Mouse (Mus musculus): Measurements from ENCODE around the gene Olfr1223. TPM values are rescaled to one million over a fixed set of nuclear protein-coding genes. Genes with fewer than 3 reads are reported as not detected.
"Not testable (repeated sequence)": the region's sequence is repeated elsewhere in the genome, so short reads cannot be mapped to it uniquely, and the experiment has no call there.

Gene Olfr1223
- not detected in 2 replicates for polyA plus RNA-seq (2012; rRNA removed)

DNA sequence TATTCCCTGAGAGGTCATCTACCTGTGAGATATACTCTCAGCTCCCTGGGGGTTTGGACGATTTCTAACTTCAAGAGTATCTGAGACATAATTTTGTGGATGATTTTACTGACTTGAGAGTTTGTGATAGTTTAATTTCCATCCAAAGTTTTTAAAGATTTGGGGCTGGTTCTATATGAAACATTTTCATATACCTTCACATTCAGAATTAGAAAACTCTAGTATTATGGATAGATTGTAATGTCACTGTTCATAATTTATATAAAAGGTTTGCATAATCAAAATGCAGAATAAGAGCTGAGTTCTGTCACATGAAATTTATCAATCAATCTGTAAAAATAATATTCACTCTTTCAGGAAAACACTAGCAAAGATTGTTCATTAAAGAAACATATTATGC is at the start of gene Olfr1223:
Gene Olfr1223 (minus strand): TSS at position 101 of the 400 bp plus-strand sequence.
- no peaks in the 10 kb centered on the region for H3K27me3 ChIP-seq (ENCODE audit: control insufficient read depth, insufficient read depth, low read length)
- 71% methylated on average over 1 of the region's 1 CpGs for WGBS

DNA sequence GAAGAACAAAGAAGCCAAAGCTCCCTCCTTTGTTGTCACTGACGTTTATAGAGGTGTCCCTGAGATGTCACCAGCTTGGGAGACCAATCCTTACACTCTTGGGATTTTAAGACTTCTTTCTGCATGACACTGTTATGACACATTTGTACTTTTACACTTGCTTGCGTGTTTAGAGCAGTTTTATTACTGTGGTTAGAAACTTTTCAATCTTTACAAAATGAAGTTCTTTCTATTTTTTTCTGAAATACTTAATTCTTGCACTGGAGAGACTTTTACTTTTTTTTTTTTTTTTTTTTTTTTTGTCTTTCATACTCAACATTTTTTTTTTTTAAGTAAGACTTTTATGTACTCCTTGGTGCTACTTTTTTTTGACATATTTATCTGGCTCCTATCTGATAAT is 48.6 kb upstream of the Olfr1223 start, which contains the start of gene Olfr1226:
Gene Olfr1226 (minus strand): TSS at position 101 of the 400 bp plus-strand sequence.
- WGBS, result 72% methylated on average over 2 of the region's 2 CpGs
- H3K27ac ChIP-seq (ENCODE audit: control insufficient read depth, insufficient read depth, low read length), result no peak within 1 kb of the TSS
- H3K4me1 ChIP-seq (replicated peaks; ENCODE audit: control insufficient read depth, insufficient read depth, low read length), result no peaks in the 10 kb centered on the region
- no peak for DNase-seq
- H3K4me3 ChIP-seq (ENCODE audit: control insufficient read depth, insufficient read depth, low read length), result no peak within 1 kb of the TSS
- TF ChIP-seq POLR2A (IDR thresholded peaks at IDR 0.05; ENCODE audit: control insufficient read depth, extremely low read depth, insufficient read depth, low read length, poor library complexity), result no peak
- TF ChIP-seq CTCF (IDR thresholded peaks at IDR 0.05; ENCODE audit: borderline replicate concordance, control insufficient read depth, extremely low read depth, insufficient read depth, low read length, poor library complexity), result no peak
- H3K36me3 ChIP-seq (ENCODE audit: control insufficient read depth, insufficient read depth, low read length), result no peaks in the 10 kb centered on the region
- H3K27me3 ChIP-seq (ENCODE audit: control insufficient read depth, insufficient read depth, low read length), result no peaks in the 10 kb centered on the region

More for the DNA sequence above, at the start of gene Olfr1223:
- no peaks in the 10 kb centered on the region for H3K4me1 ChIP-seq (replicated peaks; ENCODE audit: control insufficient read depth, insufficient read depth, low read length)
- no peaks in the 10 kb centered on the region for H3K36me3 ChIP-seq (ENCODE audit: control insufficient read depth, insufficient read depth, low read length)
- TF ChIP-seq CTCF (IDR thresholded peaks at IDR 0.05; ENCODE audit: borderline replicate concordance, control insufficient read depth, extremely low read depth, insufficient read depth, low read length, poor library complexity) (no peak), POLR2A (IDR thresholded peaks at IDR 0.05; ENCODE audit: control insufficient read depth, extremely low read depth, insufficient read depth, low read length, poor library complexity) (no peak)
- DNase-seq, result no peak
- no peak within 1 kb of the TSS for H3K27ac ChIP-seq (ENCODE audit: control insufficient read depth, insufficient read depth, low read length)
- H3K4me3 ChIP-seq (ENCODE audit: control insufficient read depth, insufficient read depth, low read length), result no peak within 1 kb of the TSS

DNA sequence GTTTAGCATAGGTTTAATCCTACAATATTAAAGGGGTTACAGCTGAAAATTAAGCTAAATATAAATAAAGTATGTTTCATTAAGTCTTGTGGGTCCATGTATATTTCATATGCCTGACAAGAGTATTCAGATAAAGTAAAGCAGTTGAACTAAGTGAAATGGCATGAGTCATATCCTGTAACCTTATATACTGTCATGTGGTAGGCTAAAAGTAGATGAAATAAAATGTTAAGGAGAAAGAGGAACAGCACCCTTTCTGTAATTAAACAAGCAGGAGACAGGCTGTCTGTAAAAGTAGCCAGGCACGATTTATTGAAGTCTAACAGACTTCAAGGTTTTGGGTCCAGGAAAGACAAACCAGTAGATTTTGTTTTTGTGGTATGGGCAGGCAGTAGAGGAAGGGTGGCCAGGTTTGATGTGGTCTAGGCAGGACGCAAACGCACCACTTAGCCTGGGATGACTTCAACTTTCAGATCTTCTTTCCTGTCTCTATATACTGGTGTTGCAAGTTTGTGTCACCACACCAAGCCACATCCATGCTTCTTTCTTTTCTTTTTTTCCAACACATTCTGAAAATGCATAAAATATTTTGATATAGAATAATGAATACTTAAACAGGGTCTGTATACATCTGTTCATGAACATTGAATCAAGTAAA is 45.1 kb upstream of the Olfr1223 start:
- Histone ChIP-seq H3K4me1 (replicated peaks; ENCODE audit: control insufficient read depth, insufficient read depth, low read length) (no peaks in the 10 kb centered on the region), H3K36me3 (ENCODE audit: control insufficient read depth, insufficient read depth, low read length) (no peaks in the 10 kb centered on the region), H3K4me3 (ENCODE audit: control insufficient read depth, insufficient read depth, low read length) (no peak overlapping the region), H3K27me3 (ENCODE audit: control insufficient read depth, insufficient read depth, low read length) (no peaks in the 10 kb centered on the region), H3K27ac (ENCODE audit: control insufficient read depth, insufficient read depth, low read length) (no peak overlapping the region)
- no peak for TF ChIP-seq CTCF (IDR thresholded peaks at IDR 0.05; ENCODE audit: borderline replicate concordance, control insufficient read depth, extremely low read depth, insufficient read depth, low read length, poor library complexity)
- no peak for TF ChIP-seq POLR2A (IDR thresholded peaks at IDR 0.05; ENCODE audit: control insufficient read depth, extremely low read depth, insufficient read depth, low read length, poor library complexity)
- WGBS, result 11% methylated on average over 3 of the region's 3 CpGs
- DNase-seq, result no peak

DNA sequence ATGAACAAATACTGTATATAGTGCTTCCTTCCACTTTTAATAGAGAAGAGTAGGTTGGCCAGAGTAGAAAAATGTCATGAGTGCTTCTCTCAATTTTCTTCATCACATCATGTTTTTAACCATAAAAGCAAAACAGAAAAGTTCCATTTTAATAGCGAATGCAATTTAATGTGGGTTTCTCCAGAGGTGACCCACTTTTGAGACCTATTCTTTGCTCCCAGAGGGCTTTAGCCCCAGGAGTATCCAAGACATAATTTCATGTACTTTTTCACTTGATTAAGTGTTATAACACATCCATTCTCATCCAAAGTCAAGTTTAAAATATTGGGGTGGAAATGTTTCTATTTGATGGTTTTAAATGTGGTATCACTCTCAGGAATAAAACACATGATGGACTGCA is 23.2 kb upstream of the Olfr1223 start, which contains the start of gene Olfr1225:
Gene Olfr1225 (minus strand): TSS at position 101 of the 400 bp plus-strand sequence.
- WGBS, result 90% methylated on average over 1 of the region's 1 CpGs
- TF ChIP-seq POLR2A (IDR thresholded peaks at IDR 0.05; ENCODE audit: control insufficient read depth, extremely low read depth, insufficient read depth, low read length, poor library complexity), result no peak
- TF ChIP-seq CTCF (IDR thresholded peaks at IDR 0.05; ENCODE audit: borderline replicate concordance, control insufficient read depth, extremely low read depth, insufficient read depth, low read length, poor library complexity), result no peak

DNA sequence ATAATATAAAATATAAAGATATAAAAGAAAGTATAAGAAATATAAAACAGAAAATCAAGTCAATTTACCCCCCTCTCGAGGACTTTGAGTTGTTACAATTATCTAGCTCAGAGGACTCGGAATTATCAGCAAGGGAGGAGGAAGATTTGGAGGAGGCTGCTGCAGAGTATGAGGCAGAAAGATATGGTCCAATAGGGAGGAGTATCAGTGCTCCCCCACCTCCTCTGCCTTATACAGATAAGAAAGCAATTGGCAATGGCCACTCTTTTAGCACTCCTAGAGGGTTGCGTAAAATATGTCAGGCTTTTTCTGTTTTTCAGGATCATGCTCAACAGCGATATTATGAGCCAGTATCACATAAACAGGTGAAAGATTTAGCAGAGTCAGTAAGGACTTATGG is 13.4 kb upstream of the Olfr1223 start:
- 91% methylated on average over 4 of the region's 4 CpGs for WGBS
- not testable (repeated sequence) for DNase-seq; H3K27me3 ChIP-seq (ENCODE audit: control insufficient read depth, insufficient read depth, low read length); H3K4me1 ChIP-seq (replicated peaks; ENCODE audit: control insufficient read depth, insufficient read depth, low read length); H3K27ac ChIP-seq (ENCODE audit: control insufficient read depth, insufficient read depth, low read length); H3K4me3 ChIP-seq (ENCODE audit: control insufficient read depth, insufficient read depth, low read length); H3K36me3 ChIP-seq (ENCODE audit: control insufficient read depth, insufficient read depth, low read length)

More for the DNA sequence above, 23.2 kb upstream of the Olfr1223 start, which contains the start of gene Olfr1225:
- H3K36me3 ChIP-seq (ENCODE audit: control insufficient read depth, insufficient read depth, low read length), result no peaks in the 10 kb centered on the region
- no peaks in the 10 kb centered on the region for H3K4me1 ChIP-seq (replicated peaks; ENCODE audit: control insufficient read depth, insufficient read depth, low read length)
- no peaks in the 10 kb centered on the region for H3K27me3 ChIP-seq (ENCODE audit: control insufficient read depth, insufficient read depth, low read length)
- no peak for DNase-seq
- no peak within 1 kb of the TSS for H3K27ac ChIP-seq (ENCODE audit: control insufficient read depth, insufficient read depth, low read length)
- no peak within 1 kb of the TSS for H3K4me3 ChIP-seq (ENCODE audit: control insufficient read depth, insufficient read depth, low read length)

DNA sequence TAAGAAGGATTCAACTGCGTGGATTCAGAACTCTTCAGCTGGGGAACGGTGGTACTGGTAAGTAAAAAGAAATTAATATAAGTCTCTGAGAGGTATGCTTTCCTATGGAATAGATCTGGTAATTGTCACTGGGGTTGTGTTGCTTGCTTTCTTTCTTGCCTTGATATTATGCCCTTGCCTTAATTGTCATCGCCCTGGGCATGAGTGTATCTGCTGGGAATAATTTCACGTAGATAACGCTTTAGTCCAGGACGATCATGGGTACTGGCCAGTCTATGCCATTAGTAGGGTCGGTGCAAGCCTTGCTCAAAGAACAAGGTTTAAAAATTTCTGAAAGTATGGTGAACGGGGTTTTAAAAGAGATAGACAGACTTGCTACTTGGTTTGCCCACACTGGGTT is 12.6 kb upstream of the Olfr1223 start, which contains the start of gene Olfr1224-ps1:
Gene Olfr1224-ps1 (minus strand): TSS at position 101 of the 400 bp plus-strand sequence.
- WGBS, result 96% methylated on average over 8 of the region's 8 CpGs
- H3K4me3 ChIP-seq (ENCODE audit: control insufficient read depth, insufficient read depth, low read length); H3K27me3 ChIP-seq (ENCODE audit: control insufficient read depth, insufficient read depth, low read length); H3K4me1 ChIP-seq (replicated peaks; ENCODE audit: control insufficient read depth, insufficient read depth, low read length); DNase-seq; H3K27ac ChIP-seq (ENCODE audit: control insufficient read depth, insufficient read depth, low read length); H3K36me3 ChIP-seq (ENCODE audit: control insufficient read depth, insufficient read depth, low read length): not testable (repeated sequence)

DNA sequence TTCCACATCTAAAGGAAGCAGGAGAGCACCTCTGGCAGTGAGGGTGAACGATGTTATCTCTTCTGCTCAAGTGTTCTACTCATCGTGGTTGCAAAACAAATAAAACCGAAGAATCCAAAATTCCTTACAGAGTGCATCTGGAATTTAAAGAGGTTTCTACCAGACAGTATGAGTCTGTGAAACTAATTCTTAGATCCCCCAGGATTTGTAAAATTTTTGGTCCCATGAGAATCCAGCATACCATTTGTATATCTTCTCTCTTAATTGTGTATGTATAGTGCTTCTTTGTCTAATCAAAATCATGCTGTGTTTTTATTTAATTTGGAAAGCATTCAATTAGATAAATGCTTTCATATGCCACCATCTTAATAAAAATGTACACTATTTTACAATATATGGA is 18.4 kb downstream of the Olfr1223 start, which contains the start of gene Olfr1222:
Gene Olfr1222 (minus strand): TSS at position 101 of the 400 bp plus-strand sequence.
- H3K27me3 ChIP-seq (ENCODE audit: control insufficient read depth, insufficient read depth, low read length), result no peaks in the 10 kb centered on the region
- TF ChIP-seq POLR2A (IDR thresholded peaks at IDR 0.05; ENCODE audit: control insufficient read depth, extremely low read depth, insufficient read depth, low read length, poor library complexity), result no peak
- TF ChIP-seq CTCF (IDR thresholded peaks at IDR 0.05; ENCODE audit: borderline replicate concordance, control insufficient read depth, extremely low read depth, insufficient read depth, low read length, poor library complexity), result no peak
- WGBS, result 89% methylated on average over 3 of the region's 3 CpGs

More for the DNA sequence above, 18.4 kb downstream of the Olfr1223 start, which contains the start of gene Olfr1222:
- Histone ChIP-seq H3K4me1 (replicated peaks; ENCODE audit: control insufficient read depth, insufficient read depth, low read length) (no peaks in the 10 kb centered on the region), H3K27ac (ENCODE audit: control insufficient read depth, insufficient read depth, low read length) (no peak within 1 kb of the TSS), H3K36me3 (ENCODE audit: control insufficient read depth, insufficient read depth, low read length) (no peaks in the 10 kb centered on the region), H3K4me3 (ENCODE audit: control insufficient read depth, insufficient read depth, low read length) (no peak within 1 kb of the TSS)
- no peak for DNase-seq
